Mouse (Mus musculus) brain, embryonic 14.5 days (tissue): ENCODE results near the gene Gpr137b.
"Not testable (repeated sequence)": the region's sequence is repeated elsewhere in the genome, so short reads cannot be mapped to it uniquely, and the experiment has no call there.

ENCODE experiments used
- CTCF ChIP-seq: fragments of 200-500 bp; IDR thresholded peaks from 2 replicates; pipeline ENCODE4 v1.5.1; 2012; ENCODE audit warnings: inconsistent platforms, mild to moderate bottlenecking, moderate library complexity, borderline replicate concordance; ENCODE audit not compliant: insufficient read depth, insufficient read length; ENCODE audit errors: extremely low read depth
- POLR2A ChIP-seq: fragments of 200-500 bp; IDR thresholded peaks from 2 replicates; pipeline ENCODE4 v1.6.1; 2012; ENCODE audit warnings: mild to moderate bottlenecking, inconsistent platforms, borderline replicate concordance; ENCODE audit not compliant: poor library complexity, insufficient read depth, insufficient read length, severe bottlenecking; ENCODE audit errors: extremely low read depth

- TF ChIP-seq CTCF, POLR2A: not testable (repeated sequence)
Measured at GRCm38 (mm10) chr13:13360045-13360444, 33.8 kb downstream of the Gpr137b start.
